Mouse (Mus musculus): ENCODE results near the gene Ctsc. TPM values are rescaled to one million over a fixed set of nuclear protein-coding genes. Genes with fewer than 3 reads are reported as not detected.

Gene Ctsc
- polyA plus RNA-seq, 1 experiment from 2014 or later, result 24.9 TPM

DNA sequence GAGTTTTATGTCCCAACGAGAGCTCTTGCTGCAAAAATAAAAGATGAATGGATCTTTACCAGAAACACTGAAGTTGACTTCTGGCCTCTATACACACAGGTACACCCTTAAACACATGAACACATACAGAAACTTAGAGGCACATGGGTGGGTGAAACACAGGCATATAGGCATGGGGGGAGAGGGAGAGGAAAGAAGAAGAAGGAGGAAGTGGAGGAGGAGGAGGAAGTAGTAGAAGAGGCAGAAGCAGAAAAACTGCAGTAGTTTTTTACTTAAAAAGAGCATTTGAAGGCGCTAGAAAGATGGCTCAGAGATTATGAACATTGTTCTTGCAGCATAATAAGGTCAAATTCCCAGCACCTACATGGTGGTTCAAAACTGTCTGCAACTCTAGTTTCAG, 41.0 kb downstream of the Ctsc start:
- WGBS, result 92% methylated on average over 2 of the region's 2 CpGs

DNA sequence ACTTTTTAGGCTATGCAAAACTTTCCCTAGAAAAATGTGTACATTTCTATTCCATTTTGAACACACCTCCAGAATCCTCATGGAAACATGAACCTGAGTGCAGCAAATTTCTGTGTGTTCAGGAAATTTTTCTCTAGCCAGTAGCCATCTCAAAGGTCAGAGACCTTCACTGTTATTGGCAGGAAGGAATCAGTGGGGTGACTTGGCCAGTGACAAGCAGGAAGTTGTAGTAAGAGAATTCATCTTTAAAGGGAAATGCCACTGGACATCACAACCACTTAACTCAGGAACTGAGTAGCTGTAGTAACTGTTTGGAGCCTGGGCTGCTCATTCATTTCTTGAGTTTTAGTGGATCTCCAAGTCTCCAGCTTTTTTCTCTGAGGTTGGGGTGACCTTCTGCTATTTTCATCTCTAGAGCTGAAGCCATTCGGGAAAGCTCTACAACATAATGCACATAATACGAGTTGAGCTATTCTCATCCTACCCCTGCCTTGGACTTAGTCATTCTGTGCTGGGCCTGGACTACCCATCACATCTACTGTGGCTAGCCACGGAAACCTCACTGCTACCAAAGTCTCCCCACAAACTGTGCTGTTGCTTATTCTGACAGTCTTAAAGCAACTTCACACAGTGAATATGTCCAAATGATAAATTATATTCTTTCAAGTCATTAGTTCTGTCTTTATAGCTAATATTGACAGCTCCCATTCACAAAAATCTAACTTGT, 41.7 kb downstream of the Ctsc start:
- no peak for DNase-seq (ENCODE audit: low spot score)

More for the DNA sequence above, 41.0 kb downstream of the Ctsc start:
- H3K4me2 ChIP-seq (replicated peaks), result no peak overlapping the region
- no peaks in the 10 kb centered on the region for H3K4me1 ChIP-seq (replicated peaks; ENCODE audit: control insufficient read depth, insufficient read depth, low read length)
- no peaks in the 10 kb centered on the region for H3K36me3 ChIP-seq (replicated peaks; ENCODE audit: control insufficient read depth, insufficient read depth)
- no peak overlapping the region for H3K9ac ChIP-seq
- H3K27me3 ChIP-seq (ENCODE audit: control insufficient read depth, insufficient read depth, low read length), result no peaks in the 10 kb centered on the region
- H3K27ac ChIP-seq, result no peak overlapping the region
- ATAC-seq (ENCODE audit: low FRiP score) (no peak), DNase-seq (ENCODE audit: low spot score) (no peak)
- H3K9me3 ChIP-seq (ENCODE audit: control insufficient read depth, low read length), result no peaks in the 10 kb centered on the region
- H3K4me3 ChIP-seq (replicated peaks; ENCODE audit: low read length), result no peak overlapping the region

DNA sequence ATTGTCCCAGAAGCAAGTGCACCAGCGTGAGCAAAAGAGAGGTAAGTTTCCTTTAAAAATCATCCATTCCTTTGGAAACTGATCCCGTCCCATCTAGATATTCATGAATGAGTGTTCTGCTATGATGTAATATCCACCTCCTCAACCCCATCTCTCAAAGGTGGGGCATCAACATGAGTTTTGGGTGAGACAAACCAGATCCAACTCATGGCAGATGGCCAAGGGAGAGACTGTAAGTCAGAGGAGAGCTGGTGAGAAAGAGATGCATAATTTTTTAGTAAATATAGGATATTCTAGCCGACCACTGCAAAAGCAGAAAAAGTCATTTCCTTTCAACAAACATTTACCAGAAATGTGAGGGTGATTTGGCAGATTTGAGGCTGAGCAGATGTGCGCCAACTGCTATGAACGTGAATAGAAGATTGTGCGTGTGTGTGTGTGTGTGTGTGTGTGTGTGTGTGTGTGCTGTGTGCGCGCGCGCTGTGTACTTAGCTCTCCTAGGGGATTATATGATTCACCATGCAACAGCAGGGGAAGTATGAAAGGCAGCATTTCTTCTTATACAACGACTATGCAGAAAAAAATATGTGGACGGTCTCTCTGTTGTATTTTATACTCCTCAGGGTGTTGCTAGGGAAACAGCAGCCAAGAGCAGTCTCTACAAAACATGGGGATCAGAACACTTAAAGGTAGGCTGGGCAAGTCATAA, 42.9 kb downstream of the Ctsc start:
- H3K27ac ChIP-seq, result no peak overlapping the region
- no peak overlapping the region for H3K4me2 ChIP-seq (replicated peaks)
- H3K27me3 ChIP-seq (ENCODE audit: control insufficient read depth, insufficient read depth, low read length), result no peaks in the 10 kb centered on the region
- H3K36me3 ChIP-seq (replicated peaks; ENCODE audit: control insufficient read depth, insufficient read depth), result no peaks in the 10 kb centered on the region
- DNase-seq (ENCODE audit: low spot score), result no peak
- H3K9me3 ChIP-seq (ENCODE audit: control insufficient read depth, low read length), result no peaks in the 10 kb centered on the region
- no peak overlapping the region for H3K4me3 ChIP-seq (replicated peaks; ENCODE audit: low read length)
- ATAC-seq (ENCODE audit: low FRiP score), result no peak
- WGBS, result 79% methylated on average over 12 of the region's 12 CpGs
- H3K4me1 ChIP-seq (replicated peaks; ENCODE audit: control insufficient read depth, insufficient read depth, low read length), result no peaks in the 10 kb centered on the region
- H3K9ac ChIP-seq, result no peak overlapping the region

More for the DNA sequence above, 41.7 kb downstream of the Ctsc start:
- Histone ChIP-seq H3K36me3 (replicated peaks; ENCODE audit: control insufficient read depth, insufficient read depth) (no peaks in the 10 kb centered on the region), H3K9me3 (ENCODE audit: control insufficient read depth, low read length) (no peaks in the 10 kb centered on the region), H3K27me3 (ENCODE audit: control insufficient read depth, insufficient read depth, low read length) (no peaks in the 10 kb centered on the region), H3K9ac (no peak overlapping the region), H3K27ac (no peak overlapping the region), H3K4me2 (replicated peaks) (no peak overlapping the region), H3K4me3 (replicated peaks; ENCODE audit: low read length) (no peak overlapping the region), H3K4me1 (replicated peaks; ENCODE audit: control insufficient read depth, insufficient read depth, low read length) (no peaks in the 10 kb centered on the region)
- 91% methylated on average over 3 of the region's 3 CpGs for WGBS
- no peak for ATAC-seq (ENCODE audit: low FRiP score)

DNA sequence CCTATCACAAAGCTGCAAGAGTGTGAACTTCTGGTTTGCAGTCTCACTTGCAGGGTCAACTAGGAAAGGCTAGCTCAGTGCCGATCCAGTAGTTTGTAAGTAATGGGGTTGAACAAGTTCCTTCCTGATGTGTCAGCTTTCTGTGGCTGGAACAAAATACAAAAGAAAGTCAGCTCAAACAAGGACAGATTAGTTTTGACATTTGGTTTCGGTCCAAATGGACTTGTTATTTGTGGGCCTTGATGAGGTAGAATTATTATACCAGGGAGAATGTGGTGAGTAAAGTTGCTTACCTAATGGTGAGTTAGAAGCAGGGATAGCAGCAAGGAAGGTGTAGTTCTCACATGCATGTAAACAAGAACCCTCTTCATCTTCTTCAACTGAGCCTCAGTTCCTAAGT, 44.5 kb downstream of the Ctsc start:
- Histone ChIP-seq H3K4me1 (replicated peaks; ENCODE audit: control insufficient read depth, insufficient read depth, low read length) (no peaks in the 10 kb centered on the region), H3K27ac (no peak overlapping the region), H3K9ac (no peak overlapping the region), H3K4me2 (replicated peaks) (no peak overlapping the region), H3K4me3 (replicated peaks; ENCODE audit: low read length) (no peak overlapping the region), H3K27me3 (ENCODE audit: control insufficient read depth, insufficient read depth, low read length) (no peaks in the 10 kb centered on the region), H3K36me3 (replicated peaks; ENCODE audit: control insufficient read depth, insufficient read depth) (no peaks in the 10 kb centered on the region), H3K9me3 (ENCODE audit: control insufficient read depth, low read length) (no peaks in the 10 kb centered on the region)
- ATAC-seq (ENCODE audit: low FRiP score), result no peak
- no peak for DNase-seq (ENCODE audit: low spot score)
- 83% methylated on average over 2 of the region's 2 CpGs for WGBS

DNA sequence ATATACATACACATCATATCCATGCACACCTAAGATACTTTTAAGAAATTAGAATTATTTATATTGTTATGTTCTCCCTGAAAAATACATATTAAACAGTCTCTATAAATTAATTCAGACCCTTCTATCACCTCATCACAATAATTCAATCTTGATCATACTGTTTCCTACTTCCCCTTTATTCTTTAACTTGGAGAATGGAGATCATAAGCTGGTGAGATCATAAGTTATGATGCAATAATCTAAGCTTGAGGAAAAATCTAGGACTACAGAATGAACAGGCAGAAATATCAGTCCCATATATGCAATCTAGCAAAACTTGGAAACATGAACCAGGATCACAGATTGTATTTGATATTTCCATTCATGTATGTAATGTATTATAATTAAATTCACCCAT, 49.6 kb downstream of the Ctsc start:
- H3K4me2 ChIP-seq (replicated peaks), result no peak overlapping the region
- no peak overlapping the region for H3K4me3 ChIP-seq (replicated peaks; ENCODE audit: low read length)
- ATAC-seq (ENCODE audit: low FRiP score) (no peak), DNase-seq (ENCODE audit: low spot score) (no peak)
- H3K4me1 ChIP-seq (replicated peaks; ENCODE audit: control insufficient read depth, insufficient read depth, low read length), result no peaks in the 10 kb centered on the region
- H3K36me3 ChIP-seq (replicated peaks; ENCODE audit: control insufficient read depth, insufficient read depth), result no peaks in the 10 kb centered on the region
- no peaks in the 10 kb centered on the region for H3K9me3 ChIP-seq (ENCODE audit: control insufficient read depth, low read length)
- no peak overlapping the region for H3K27ac ChIP-seq
- H3K27me3 ChIP-seq (ENCODE audit: control insufficient read depth, insufficient read depth, low read length), result no peaks in the 10 kb centered on the region
- H3K9ac ChIP-seq, result no peak overlapping the region

DNA sequence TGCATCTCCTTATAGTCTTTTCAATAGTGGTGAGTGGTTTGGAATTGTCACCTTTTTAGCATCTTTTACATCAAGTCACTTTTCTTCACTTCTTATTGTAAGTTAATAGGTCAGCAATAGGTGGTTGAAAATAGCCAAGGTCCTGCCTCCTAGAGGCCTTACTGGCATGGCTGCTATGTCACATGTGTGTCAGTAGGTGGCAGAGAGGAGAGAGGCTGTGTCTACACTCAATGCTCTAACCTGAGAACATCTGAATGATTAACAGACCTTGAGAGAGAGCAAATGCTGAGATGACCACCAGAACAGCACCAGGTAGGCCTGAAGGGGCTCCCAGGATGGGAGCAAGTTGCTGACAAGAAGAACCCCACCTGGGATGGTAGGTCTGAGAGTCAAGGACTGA, 65.9 kb downstream of the Ctsc start:
- ATAC-seq (ENCODE audit: low FRiP score) (no peak), DNase-seq (ENCODE audit: low spot score) (no peak)
- H3K4me2 ChIP-seq (replicated peaks), result no peak overlapping the region
- no peaks in the 10 kb centered on the region for H3K9me3 ChIP-seq (ENCODE audit: control insufficient read depth, low read length)
- no peaks in the 10 kb centered on the region for H3K4me1 ChIP-seq (replicated peaks; ENCODE audit: control insufficient read depth, insufficient read depth, low read length)
- H3K36me3 ChIP-seq (replicated peaks; ENCODE audit: control insufficient read depth, insufficient read depth), result no peaks in the 10 kb centered on the region
- H3K9ac ChIP-seq, result no peak overlapping the region
- no peak overlapping the region for H3K27ac ChIP-seq
- H3K27me3 ChIP-seq (ENCODE audit: control insufficient read depth, insufficient read depth, low read length), result no peaks in the 10 kb centered on the region
- no peak overlapping the region for H3K4me3 ChIP-seq (replicated peaks; ENCODE audit: low read length)

DNA sequence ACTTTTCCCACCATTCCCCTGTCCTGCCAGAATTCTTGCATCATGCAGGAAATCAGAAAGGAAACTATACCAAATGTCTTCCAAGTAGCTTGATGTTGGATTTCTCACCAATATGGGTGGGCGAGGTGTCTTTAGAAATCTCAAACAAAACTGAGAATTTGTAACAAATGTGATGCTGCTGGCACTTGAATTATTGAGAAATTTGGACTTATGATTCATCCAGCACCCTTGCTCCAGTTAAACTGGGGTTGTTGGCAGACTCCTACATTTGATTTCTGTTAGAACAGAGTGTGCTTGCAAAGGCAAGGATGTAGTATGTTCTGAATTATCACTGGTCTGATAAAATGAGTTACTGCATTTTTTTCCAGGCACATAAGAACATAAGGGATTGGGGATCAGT, 68.2 kb downstream of the Ctsc start:
- Histone ChIP-seq H3K36me3 (replicated peaks; ENCODE audit: control insufficient read depth, insufficient read depth) (no peaks in the 10 kb centered on the region), H3K9me3 (ENCODE audit: control insufficient read depth, low read length) (no peaks in the 10 kb centered on the region), H3K4me2 (replicated peaks) (no peak overlapping the region), H3K27ac (no peak overlapping the region), H3K27me3 (ENCODE audit: control insufficient read depth, insufficient read depth, low read length) (no peaks in the 10 kb centered on the region), H3K4me3 (replicated peaks; ENCODE audit: low read length) (no peak overlapping the region), H3K9ac (no peak overlapping the region), H3K4me1 (replicated peaks; ENCODE audit: control insufficient read depth, insufficient read depth, low read length) (no peaks in the 10 kb centered on the region)
- DNase-seq (ENCODE audit: low spot score) (no peak), ATAC-seq (ENCODE audit: low FRiP score) (no peak)
- 90% methylated on average over 1 of the region's 1 CpGs for WGBS

DNA sequence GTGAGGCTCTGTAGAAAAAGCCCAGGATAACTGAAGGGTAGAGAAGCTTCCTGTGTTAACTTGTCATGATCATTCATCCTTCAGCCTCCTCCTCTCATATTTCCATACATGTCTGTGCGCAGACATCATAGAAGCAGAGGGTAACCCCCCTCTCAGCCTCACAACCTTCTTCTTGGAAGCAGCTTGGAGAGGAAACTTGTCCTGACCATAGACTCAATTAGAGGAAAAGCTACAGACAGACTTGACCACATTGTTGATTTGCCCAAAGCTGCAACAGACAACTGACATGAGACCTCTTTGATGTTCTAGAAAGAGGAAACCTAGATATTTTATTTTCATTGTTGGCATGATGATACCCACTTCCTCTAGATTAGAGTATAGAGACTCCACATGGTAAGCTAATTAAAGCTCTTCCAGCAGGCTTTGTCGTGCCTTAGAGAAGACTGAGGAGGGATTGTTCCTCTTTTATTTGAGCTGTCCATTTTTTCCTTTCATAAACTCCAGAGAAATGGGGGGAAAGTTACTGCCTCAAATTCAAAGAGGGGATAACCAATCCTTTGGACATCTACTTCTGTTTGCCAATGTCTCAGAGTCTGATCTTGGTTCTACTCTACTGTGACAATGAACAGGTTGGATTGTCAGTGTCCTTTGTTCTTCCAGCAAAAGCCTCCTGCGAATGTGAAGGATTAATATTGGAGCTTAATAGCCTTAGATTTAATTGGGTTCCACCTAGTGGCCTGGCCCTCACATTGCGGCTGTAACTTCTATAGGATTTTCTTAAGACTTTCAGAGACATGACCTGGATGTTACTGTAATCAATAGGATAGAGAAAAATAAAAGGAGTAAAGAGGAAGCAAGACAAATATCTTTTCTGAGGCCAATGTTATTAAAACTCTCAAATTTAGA, 79.2 kb downstream of the Ctsc start:
- H3K27me3 ChIP-seq (ENCODE audit: control insufficient read depth, insufficient read depth, low read length), result no peaks in the 10 kb centered on the region
- ATAC-seq (ENCODE audit: low FRiP score), result no peak
- no peak overlapping the region for H3K4me3 ChIP-seq (replicated peaks; ENCODE audit: low read length)
- H3K4me1 ChIP-seq (replicated peaks; ENCODE audit: control insufficient read depth, insufficient read depth, low read length), result no peaks in the 10 kb centered on the region
- peak; percentile 52 for DNase-seq (ENCODE audit: low spot score)
- no peak overlapping the region for H3K9ac ChIP-seq
- H3K4me2 ChIP-seq (replicated peaks), result no peak overlapping the region
- 41% methylated on average over 4 of the region's 4 CpGs for WGBS
- no peaks in the 10 kb centered on the region for H3K36me3 ChIP-seq (replicated peaks; ENCODE audit: control insufficient read depth, insufficient read depth)
- H3K9me3 ChIP-seq (ENCODE audit: control insufficient read depth, low read length), result no peaks in the 10 kb centered on the region
- no peak overlapping the region for H3K27ac ChIP-seq

Measured in hindbrain, embryonic 14.5 days (tissue).